Mouse (Mus musculus) myocyte (in vitro differentiated cells): ENCODE results near the gene Tmem132e.

Source experiments
- CEBPB ChIP-seq: IDR thresholded peaks from 2 replicates; pipeline ENCODE4 v1.6.1; 2011; ENCODE audit warnings: mild to moderate bottlenecking, moderate library complexity; ENCODE audit not compliant: poor library complexity, insufficient read depth, severe bottlenecking
- E2F4 ChIP-seq: IDR thresholded peaks from one replicate; pipeline ENCODE4 v1.6.1; 2011; ENCODE audit warnings: mild to moderate bottlenecking, control low read depth, moderate library complexity; ENCODE audit not compliant: insufficient read depth
- MAX ChIP-seq: IDR thresholded peaks from one replicate; pipeline ENCODE4 v1.6.1; 2011; ENCODE audit warnings: low read depth, mild to moderate bottlenecking, control low read depth
- MYOG ChIP-seq, 3 experiments: IDR thresholded peaks; one replicate each; pipeline ENCODE4 v1.6.1; 2011; ENCODE audit warnings: control low read depth in 2 of 3, low read depth in 2 of 3, mild to moderate bottlenecking in 2 of 3; ENCODE audit not compliant: insufficient read length in 2 of 3, control insufficient read depth in 1 of 3, insufficient read depth in 1 of 3
- POLR2A ChIP-seq: IDR thresholded peaks from one replicate; pipeline ENCODE4 v1.6.1; 2011; ENCODE audit warnings: low read depth, mild to moderate bottlenecking, control low read depth, moderate library complexity; ENCODE audit not compliant: insufficient read length
- POLR2AphosphoS2 ChIP-seq: IDR thresholded peaks from one replicate; pipeline ENCODE4 v1.6.1; 2011; ENCODE audit warnings: low read depth, control low read depth; ENCODE audit not compliant: insufficient read length
- REST ChIP-seq: IDR thresholded peaks from one replicate; pipeline ENCODE4 v1.6.1; 2011; ENCODE audit warnings: mild to moderate bottlenecking, control low read depth, moderate library complexity; ENCODE audit not compliant: insufficient read depth, insufficient read length
- SRF ChIP-seq: IDR thresholded peaks from one replicate; pipeline ENCODE4 v1.6.1; 2011; ENCODE audit warnings: low read depth; ENCODE audit not compliant: control insufficient read depth, insufficient read length
- TCF12 ChIP-seq: IDR thresholded peaks from one replicate; pipeline ENCODE4 v1.6.1; 2011; ENCODE audit warnings: mild to moderate bottlenecking, control low read depth; ENCODE audit not compliant: poor library complexity, insufficient read depth, severe bottlenecking
- TCF3 ChIP-seq: IDR thresholded peaks from one replicate; pipeline ENCODE4 v1.6.1; 2011; ENCODE audit warnings: low read depth, control low read depth; ENCODE audit not compliant: insufficient read length
- USF1 ChIP-seq: IDR thresholded peaks from one replicate; pipeline ENCODE4 v1.6.1; 2011; ENCODE audit warnings: low read depth, mild to moderate bottlenecking, control low read depth, moderate library complexity

DNA sequence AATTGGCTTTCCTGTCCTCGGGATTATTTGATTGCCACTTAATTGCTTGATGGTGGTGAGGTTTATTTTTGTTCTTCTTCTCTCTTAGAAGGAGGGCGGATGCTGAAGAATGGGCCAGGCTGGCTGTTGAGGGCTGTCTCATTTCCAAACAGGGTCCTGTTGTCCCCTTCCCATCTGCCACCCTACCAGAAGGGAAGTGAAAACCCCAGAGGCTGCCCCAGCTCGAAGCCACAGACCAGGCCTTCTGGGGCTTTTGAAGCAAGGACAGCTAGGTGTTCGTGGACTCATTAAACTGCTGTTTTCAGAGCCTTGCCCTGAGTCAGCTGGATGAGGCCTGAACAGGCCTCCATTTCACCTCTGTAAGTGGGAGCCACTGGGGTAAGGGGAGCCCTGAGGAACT is 87.4 kb downstream of the Tmem132e start:
- TF ChIP-seq POLR2A: no peak
- no peak for TF ChIP-seq SRF
- TF ChIP-seq E2F4: no peak
- TF ChIP-seq CEBPB: no peak
- TF ChIP-seq REST: no peak
- no peak for TF ChIP-seq USF1
- TF ChIP-seq MYOG (IDR thresholded peaks at IDR 0.05; ENCODE audit: control insufficient read depth in 1 of 3, insufficient read depth in 1 of 3, insufficient read length in 2 of 3, low read depth in 2 of 3): no peak
- no peak for TF ChIP-seq TCF12
- no peak for TF ChIP-seq MAX
- TF ChIP-seq TCF3: no peak
- no peak for TF ChIP-seq POLR2AphosphoS2
